Mouse (Mus musculus) cerebellum, adult 2 months (tissue): ENCODE results near the gene Dusp27. TPM values are rescaled to one million over a fixed set of nuclear protein-coding genes. Genes with fewer than 3 reads are reported as not detected.
A peak's percentile ranks its signal among the peaks of the same experiment; 100 is the strongest.

ENCODE experiments used
- DNase-seq, 2 experiments: peaks; one replicate each; pipeline ENCODE4 v3.0.0; 2021
- H3K27ac ChIP-seq: fragments of 200-500 bp; 2 replicates; pipeline ENCODE4 v1.5.1; 2012; ENCODE audit warnings: low read length, control low read depth, inconsistent platforms; ENCODE audit not compliant: insufficient read depth
- H3K27me3 ChIP-seq: fragments of 200-500 bp; 2 replicates; pipeline ENCODE4 v1.6.1; 2012; ENCODE audit warnings: inconsistent platforms, mild to moderate bottlenecking, low read length, moderate library complexity; ENCODE audit not compliant: control insufficient read depth, insufficient read depth
- H3K4me1 ChIP-seq: fragments of 200-500 bp; 2 replicates; pipeline ENCODE4 v1.6.1; 2011; ENCODE audit warnings: low read length; ENCODE audit not compliant: control insufficient read depth, insufficient read depth
- H3K4me3 ChIP-seq: fragments of 200-500 bp; replicated peaks from 2 replicates; pipeline ENCODE3; 2011; ENCODE audit warnings: mild to moderate bottlenecking, low read depth, low read length, control low read depth; ENCODE audit not compliant: insufficient read depth
- CTCF ChIP-seq: fragments of 200-500 bp; IDR thresholded peaks from 2 replicates; pipeline ENCODE4 v1.5.1; 2011; ENCODE audit warnings: low read depth, mild to moderate bottlenecking, control low read depth, low read length, moderate library complexity, borderline replicate concordance; ENCODE audit not compliant: insufficient read depth
- POLR2A ChIP-seq: fragments of 200-500 bp; IDR thresholded peaks from 2 replicates; pipeline ENCODE4 v1.6.1; 2011; ENCODE audit warnings: low read length, control low read depth, borderline replicate concordance; ENCODE audit not compliant: insufficient read depth
- WGBS: fragments of 180-500 bp; shearing (Covaris S2); methylation state at CpG from one replicate; pipeline ENCODE4 v1.1.7; 2018; 5-methylcytosine and 5-hydroxymethylcytosine counted together
- polyA plus RNA-seq: library from polyadenylated mRNA; depleted of rRNA; stranded (reverse); fragments of >200 nt; gene quantifications from 2 replicates; pipeline ENCODE4 v1.2.3, GENCODE M21; 2012; rRNA removed

Gene Dusp27
- polyA plus RNA-seq, 1 experiment, result 0.15 TPM

- Histone ChIP-seq H3K4me3 (no peak overlapping the region), H3K27me3 (no peaks in the 10 kb centered on the region), H3K4me1 (no peaks in the 10 kb centered on the region), H3K27ac (no peak overlapping the region)
- 17% methylated on average over 1 of the region's 1 CpGs for WGBS
- no peak for DNase-seq
- TF ChIP-seq POLR2A (no peak), CTCF (no peak)
Observed at GRCm38 (mm10) chr1:166060406-166060805, 67.3 kb downstream of the Dusp27 start.

- DNase-seq, result no peak
- no peaks in the 10 kb centered on the region for H3K27me3 ChIP-seq
- no peak overlapping the region for H3K27ac ChIP-seq
- no peak for TF ChIP-seq POLR2A
- TF ChIP-seq CTCF, result no peak
- WGBS, result 10% methylated on average over 9 of the region's 9 CpGs
- H3K4me3 ChIP-seq, result no peak overlapping the region
- H3K4me1 ChIP-seq, result no peaks in the 10 kb centered on the region
Observed at GRCm38 (mm10) chr1:166056098-166056756, 71.5 kb downstream of the Dusp27 start.

DNA sequence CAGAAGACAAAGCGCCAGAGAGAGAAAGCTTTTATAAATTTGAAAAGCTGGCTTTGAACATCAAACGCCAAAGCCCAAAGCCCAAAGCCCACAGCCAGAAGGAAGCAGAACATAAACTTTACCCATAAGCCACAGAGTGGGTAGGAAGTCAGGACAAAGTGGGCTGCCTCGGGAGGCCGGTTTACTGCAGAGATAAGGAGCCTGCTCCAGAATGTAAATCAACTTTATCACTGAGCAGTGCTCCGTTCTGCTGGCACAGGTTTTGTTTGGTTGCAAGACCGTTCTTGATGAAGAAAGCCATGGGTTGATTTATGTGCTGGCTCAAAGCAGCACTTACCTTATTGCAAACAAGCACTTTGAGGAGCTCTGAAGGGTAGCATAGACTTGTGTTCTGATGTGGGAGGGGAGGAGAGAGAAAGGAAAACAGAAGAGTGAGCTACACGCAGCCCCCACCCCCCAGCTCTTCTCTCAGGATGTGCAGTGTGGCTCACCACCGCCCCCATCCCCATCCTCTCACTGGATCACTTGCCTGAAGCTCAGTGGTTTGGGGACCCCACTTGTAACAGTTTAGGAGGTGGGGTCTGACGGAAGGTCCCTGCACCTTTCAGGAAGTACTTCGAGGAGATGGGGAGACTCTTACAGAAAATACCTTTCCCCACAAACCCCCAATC, 74.3 kb downstream of the Dusp27 start:
- H3K4me1 ChIP-seq, result no peaks in the 10 kb centered on the region
- H3K27ac ChIP-seq, result no peak overlapping the region
- H3K27me3 ChIP-seq, result no peaks in the 10 kb centered on the region
- DNase-seq, result no peak
- no peak overlapping the region for H3K4me3 ChIP-seq
- WGBS, result 46% methylated on average over 10 of the region's 10 CpGs
- TF ChIP-seq CTCF (no peak), POLR2A (no peak)

DNA sequence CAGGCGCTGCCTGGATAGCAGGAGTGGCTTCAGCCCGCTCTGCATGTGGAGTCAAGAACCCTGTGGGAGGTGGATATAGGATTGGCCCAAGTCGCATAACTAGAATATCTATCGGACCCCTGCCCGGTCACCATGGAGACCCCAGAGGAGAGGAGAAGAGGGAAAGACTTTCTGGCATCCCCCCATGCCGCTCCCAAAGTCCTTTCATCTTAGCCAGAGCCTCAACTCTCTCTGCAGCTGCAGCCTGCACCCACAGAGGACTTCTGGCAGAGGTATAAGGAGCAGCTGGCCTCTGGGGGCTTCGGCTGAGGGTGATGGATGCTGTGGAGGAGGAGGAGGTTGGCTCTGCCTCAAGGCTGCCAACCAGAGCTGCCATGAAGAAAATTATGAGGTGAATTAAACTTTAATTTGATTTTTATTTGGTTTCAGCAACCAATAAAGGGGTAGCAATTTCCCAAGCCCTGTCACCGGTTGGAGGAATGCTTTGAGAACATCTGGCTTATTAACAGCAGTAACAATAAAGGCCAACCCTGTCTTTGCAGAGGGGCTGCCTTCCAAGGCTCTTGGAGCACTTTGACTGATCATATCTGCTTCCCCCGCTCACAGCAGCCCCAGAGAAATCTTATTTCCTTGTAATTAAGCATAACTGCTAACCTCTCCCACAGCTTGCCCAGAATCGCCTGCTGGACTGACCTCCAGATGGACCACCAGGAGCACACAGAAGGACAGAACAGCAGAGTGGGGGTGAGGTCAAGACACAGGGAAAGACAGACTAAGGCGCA, 78.5 kb downstream of the Dusp27 start:
- no peak for TF ChIP-seq POLR2A
- TF ChIP-seq CTCF, result no peak
- H3K27me3 ChIP-seq, result no peaks in the 10 kb centered on the region; the same call in 1 of the 2 replicates
- no peak overlapping the region for H3K27ac ChIP-seq
- H3K4me1 ChIP-seq, result no peaks in the 10 kb centered on the region
- DNase-seq, result no peak
- no peak overlapping the region for H3K4me3 ChIP-seq
- 15% methylated on average over 11 of the region's 11 CpGs for WGBS

DNA sequence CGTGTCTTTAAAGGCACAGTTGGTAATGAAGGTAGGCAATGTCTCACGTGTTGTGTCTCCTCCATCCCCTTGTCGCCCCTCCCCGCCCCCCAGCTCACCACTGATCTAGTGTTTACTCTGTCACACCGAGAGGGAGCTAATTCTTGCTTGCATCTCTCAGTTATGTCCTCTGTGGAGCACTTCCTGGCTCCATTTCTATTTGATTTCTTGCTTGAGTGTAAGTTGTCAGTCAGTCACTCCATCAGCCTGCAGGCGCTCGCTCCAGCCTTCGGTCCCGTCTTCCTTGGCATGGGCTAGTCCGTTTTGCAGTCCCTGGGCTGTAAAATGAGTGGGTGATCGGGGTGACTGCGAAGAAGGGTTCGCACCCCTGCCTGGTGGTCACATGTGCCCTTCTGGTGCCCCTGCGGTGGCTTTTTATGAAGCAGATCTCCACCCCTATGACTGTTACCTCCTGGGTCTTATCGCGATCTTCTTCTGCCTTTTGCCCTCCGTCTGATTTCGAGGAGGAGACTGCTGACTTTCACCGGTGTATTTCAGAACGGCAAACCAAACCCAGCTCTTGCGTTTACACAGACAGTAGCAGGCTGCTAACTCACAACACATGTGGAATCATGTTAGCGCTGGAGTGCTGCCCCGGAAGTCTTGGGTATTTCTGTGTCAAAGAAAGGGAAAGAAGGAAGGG, 79.4 kb downstream of the Dusp27 start:
- Histone ChIP-seq H3K4me3 (peak overlapping the region; percentile 47), H3K4me1 (no peaks in the 10 kb centered on the region), H3K27me3 (no peaks in the 10 kb centered on the region; the same call in 1 of the 2 replicates), H3K27ac (no peak overlapping the region)
- no peak for TF ChIP-seq CTCF
- no peak for TF ChIP-seq POLR2A
- under 1% methylated on average over 23 of the region's 23 CpGs for WGBS
- DNase-seq, result peak in 1 of 2 experiments; percentile 17

Other genes with a start within 250 kb of the Dusp27 start
- gene Pou2f1, start 125.2 kb downstream of the Dusp27 start, polyA plus RNA-seq, result 11.0 and 12.2 TPM in 2 replicates
- not detected in 2 replicates for gene Gpa33, start 2.3 kb upstream of the Dusp27 start, polyA plus RNA-seq
- gene Mael, start 110.8 kb upstream of the Dusp27 start, polyA plus RNA-seq, result 0.10 TPM in 1 of 2 replicates, not detected in the other
- gene Ildr2, start 126.2 kb upstream of the Dusp27 start, polyA plus RNA-seq, result 3.4 TPM in 2 replicates